Mouse (Mus musculus) limb, embryonic 11.5 days (tissue): Measurements from ENCODE around the gene Rrp36. TPM values are rescaled to one million over a fixed set of nuclear protein-coding genes. Genes with fewer than 3 reads are reported as not detected.

Source experiments
- ATAC-seq: fragments of 200-750 bp; cut with Nextera tagmentation; 2 replicates; pipeline ENCODE4 v1.8.0; 2017; ENCODE audit warnings: low read depth; ENCODE audit not compliant: insufficient number of reproducible peaks, low FRiP score, low TSS enrichment
- DNase-seq: peaks from one replicate; pipeline ENCODE4 v3.0.0-alpha.2; 2015; ENCODE audit warnings: low spot score
- H3K27ac ChIP-seq: fragments of 300-500 bp; sonication (generic); replicated peaks from 2 replicates; pipeline ENCODE4 v1.5.1; 2014; ENCODE audit warnings: low read depth, mild to moderate bottlenecking, low read length
- H3K27me3 ChIP-seq: fragments of 300-500 bp; sonication (generic); 2 replicates; pipeline ENCODE4 v1.6.1; 2014; ENCODE audit warnings: mild to moderate bottlenecking, low read length, mixed read lengths; ENCODE audit not compliant: control insufficient read depth, insufficient read depth
- H3K36me3 ChIP-seq: fragments of 300-500 bp; sonication (generic); 2 replicates; pipeline ENCODE4 v1.6.1; 2014; ENCODE audit warnings: mild to moderate bottlenecking, low read length, moderate library complexity, mixed read lengths; ENCODE audit not compliant: control insufficient read depth, insufficient read depth
- H3K4me1 ChIP-seq: fragments of 300-500 bp; sonication (generic); 2 replicates; pipeline ENCODE4 v1.6.1; 2014; ENCODE audit warnings: low read length, mixed read lengths; ENCODE audit not compliant: control insufficient read depth, insufficient read depth
- H3K4me2 ChIP-seq: fragments of 300-500 bp; sonication (generic); 2 replicates; pipeline ENCODE4 v1.6.1; 2014; ENCODE audit warnings: low read depth, mild to moderate bottlenecking, moderate library complexity; ENCODE audit not compliant: severe bottlenecking
- H3K4me3 ChIP-seq: fragments of 300-500 bp; sonication (generic); 2 replicates; pipeline ENCODE4 v1.5.1; 2014; ENCODE audit warnings: low read depth, low read length
- H3K9ac ChIP-seq: fragments of 300-500 bp; sonication (generic); 2 replicates; pipeline ENCODE4 v1.6.1; 2014; ENCODE audit warnings: mild to moderate bottlenecking, low read length
- H3K9me3 ChIP-seq: fragments of 300-500 bp; sonication (generic); 2 replicates; pipeline ENCODE4 v1.6.1; 2016; ENCODE audit warnings: low read length; ENCODE audit not compliant: control insufficient read depth
- WGBS: fragments of 180-500 bp; shearing (Covaris S2); extraction: QIAGEN DNeasy Blood & Tissue Kit; methylation state at CpG from one replicate; pipeline ENCODE4 v1.1.7; 2014; 5-methylcytosine and 5-hydroxymethylcytosine counted together
- polyA plus RNA-seq: library from polyadenylated mRNA; unstranded; fragments of >200 nt; fragmentation: Nextera tagmentation; extraction: Ambion mirVana; gene quantifications from 2 replicates; pipeline ENCODE4 v1.2.1, GENCODE M21; 2014

Rrp36 gene
- polyA plus RNA-seq, 1 experiment from 2014 or later: 61.3 TPM

GRCm38 (mm10) chr17:46636831-46637523 is 37.2 kb downstream of the Rrp36 start:
- peak overlapping the region; percentile 10; the same call in 1 of the 2 replicates for H3K4me2 ChIP-seq
- 0 out of 2 replicates have a peak overlapping the region, but pooled peaks have one; percentile 2 for H3K27ac ChIP-seq
- peak; percentile 29; the same call in 1 of the 2 replicates for ATAC-seq
- DNase-seq: peak; percentile 53
- H3K9ac ChIP-seq: no peak overlapping the region
- no peak overlapping the region for H3K4me3 ChIP-seq
- 20% methylated on average over 15 of the region's 15 CpGs for WGBS
- H3K9me3 ChIP-seq: no peaks in the 10 kb centered on the region; the same call in 1 of the 2 replicates
- no peaks in the 10 kb centered on the region; the same call in 1 of the 2 replicates for H3K36me3 ChIP-seq
- H3K4me1 ChIP-seq: no peaks in the 10 kb centered on the region; the same call in 1 of the 2 replicates
- H3K27me3 ChIP-seq: no peaks in the 10 kb centered on the region

GRCm38 (mm10) chr17:46629685-46630441 is 44.3 kb downstream of the Rrp36 start:
- no peaks in the 10 kb centered on the region; the same call in 1 of the 2 replicates for H3K36me3 ChIP-seq
- ATAC-seq (peak; percentile 76), DNase-seq (peak; percentile 78)
- no peaks in the 10 kb centered on the region for H3K27me3 ChIP-seq
- peak overlapping the region; percentile 94 for H3K27ac ChIP-seq
- H3K9ac ChIP-seq: peak overlapping the region; percentile 98
- H3K4me3 ChIP-seq: peak overlapping the region; percentile 99
- peak overlapping the region; percentile 70 for H3K4me2 ChIP-seq
- WGBS: 2% methylated on average over 12 of the region's 12 CpGs
- H3K9me3 ChIP-seq: no peaks in the 10 kb centered on the region
- H3K4me1 ChIP-seq: peaks cover 39% of the 10 kb centered on the region

GRCm38 (mm10) chr17:46628791-46629684 is 45.1 kb downstream of the Rrp36 start, which contains the start of gene Ptk7:
Gene Ptk7, minus strand, starts transcription at chr17:46629504.
- Histone ChIP-seq H3K9me3 (no peaks in the 10 kb centered on the region), H3K9ac (peak within 1 kb of the TSS; percentile 98), H3K4me3 (peak within 1 kb of the TSS; percentile 99), H3K36me3 (no peaks in the 10 kb centered on the region; the same call in 1 of the 2 replicates), H3K4me1 (peaks cover 47% of the 10 kb centered on the region), H3K27me3 (no peaks in the 10 kb centered on the region), H3K27ac (peak within 1 kb of the TSS; percentile 94), H3K4me2 (peak within 1 kb of the TSS; percentile 70)
- ATAC-seq: peak; percentile 71
- under 1% methylated on average over 81 of the region's 90 CpGs for WGBS
- DNase-seq: peak; percentile 97

GRCm38 (mm10) chr17:46628471-46628790 is 45.7 kb downstream of the Rrp36 start:
- WGBS: under 1% methylated on average over 13 of the region's 13 CpGs
- H3K4me3 ChIP-seq: peak overlapping the region; percentile 99
- peak overlapping the region; percentile 98 for H3K9ac ChIP-seq
- H3K4me2 ChIP-seq: peak overlapping the region; percentile 70
- no peaks in the 10 kb centered on the region for H3K27me3 ChIP-seq
- peaks cover 53% of the 10 kb centered on the region for H3K4me1 ChIP-seq
- H3K36me3 ChIP-seq: no peaks in the 10 kb centered on the region; the same call in 1 of the 2 replicates
- DNase-seq: no peak
- no peaks in the 10 kb centered on the region for H3K9me3 ChIP-seq
- peak overlapping the region; percentile 94 for H3K27ac ChIP-seq
- no peak for ATAC-seq

GRCm38 (mm10) chr17:46627409-46627808 is 46.7 kb downstream of the Rrp36 start:
- H3K27ac ChIP-seq: peak overlapping the region; percentile 65; the same call in 1 of the 2 replicates

GRCm38 (mm10) chr17:46624598-46624997 is 49.6 kb downstream of the Rrp36 start:
- Histone ChIP-seq H3K4me1 (peaks cover 74% of the 10 kb centered on the region), H3K9ac (peak overlapping the region; percentile 17; the same call in 1 of the 2 replicates), H3K4me3 (no peak overlapping the region), H3K27me3 (no peaks in the 10 kb centered on the region), H3K4me2 (peak overlapping the region; percentile 8), H3K36me3 (no peaks in the 10 kb centered on the region), H3K27ac (no peak overlapping the region), H3K9me3 (no peaks in the 10 kb centered on the region)
- DNase-seq (no peak), ATAC-seq (no peak)
- WGBS: 45% methylated on average over 12 of the region's 12 CpGs

More at GRCm38 (mm10) chr17:46627409-46627808, 46.7 kb downstream of the Rrp36 start:
- H3K4me2 ChIP-seq: peak overlapping the region; percentile 70
- no peak for DNase-seq
- H3K9ac ChIP-seq: peak overlapping the region; percentile 98; the same call in 1 of the 2 replicates
- 10% methylated on average over 6 of the region's 6 CpGs for WGBS
- ATAC-seq: no peak
- H3K27me3 ChIP-seq: no peaks in the 10 kb centered on the region
- no peaks in the 10 kb centered on the region; the same call in 1 of the 2 replicates for H3K36me3 ChIP-seq
- H3K4me1 ChIP-seq: peaks cover 59% of the 10 kb centered on the region
- peak overlapping the region; percentile 99 for H3K4me3 ChIP-seq
- H3K9me3 ChIP-seq: no peaks in the 10 kb centered on the region

GRCm38 (mm10) chr17:46623819-46624557 is 50.2 kb downstream of the Rrp36 start:
- ATAC-seq (no peak), DNase-seq (no peak)
- Histone ChIP-seq H3K4me3 (no peak overlapping the region), H3K9me3 (no peaks in the 10 kb centered on the region), H3K9ac (peak overlapping the region; percentile 17; the same call in 1 of the 2 replicates), H3K4me1 (peaks cover 79% of the 10 kb centered on the region), H3K4me2 (peak overlapping the region; percentile 8), H3K27ac (no peak overlapping the region), H3K27me3 (no peaks in the 10 kb centered on the region), H3K36me3 (no peaks in the 10 kb centered on the region)
- 26% methylated on average over 10 of the region's 10 CpGs for WGBS
